Mouse (Mus musculus) testis, adult 2 months (tissue): Measurements from ENCODE around the gene Amfr. TPM values are rescaled to one million over a fixed set of nuclear protein-coding genes. Genes with fewer than 3 reads are reported as not detected.

Experiments used
- H3K27ac ChIP-seq: fragments of 200-500 bp; 2 replicates; pipeline ENCODE4 v1.5.1; 2012; ENCODE audit warnings: low read depth, low read length; ENCODE audit not compliant: control insufficient read depth, insufficient read depth
- H3K27me3 ChIP-seq: fragments of 200-500 bp; 2 replicates; pipeline ENCODE4 v1.6.1; 2012; ENCODE audit warnings: mild to moderate bottlenecking, low read length, moderate library complexity; ENCODE audit not compliant: control insufficient read depth, insufficient read depth
- H3K36me3 ChIP-seq: fragments of 200-500 bp; 2 replicates; pipeline ENCODE4 v1.6.1; 2012; ENCODE audit warnings: mild to moderate bottlenecking, low read length; ENCODE audit not compliant: control insufficient read depth, insufficient read depth
- H3K4me1 ChIP-seq: fragments of 200-500 bp; 2 replicates; pipeline ENCODE4 v1.6.1; 2012; ENCODE audit warnings: low read length; ENCODE audit not compliant: control insufficient read depth, insufficient read depth
- H3K4me3 ChIP-seq: fragments of 200-500 bp; 2 replicates; pipeline ENCODE4 v1.5.1; 2012; ENCODE audit warnings: low read depth, mild to moderate bottlenecking, low read length, moderate library complexity, mixed read lengths; ENCODE audit not compliant: control insufficient read depth
- CTCF ChIP-seq: fragments of 200-500 bp; IDR thresholded peaks from 2 replicates; pipeline ENCODE4 v1.5.1; 2012; ENCODE audit warnings: low read depth, mild to moderate bottlenecking, inconsistent platforms, low read length, moderate library complexity; ENCODE audit not compliant: control insufficient read depth, insufficient read depth, insufficient replicate concordance
- POLR2A ChIP-seq: fragments of 200-500 bp; IDR thresholded peaks from 2 replicates; pipeline ENCODE4 v1.6.1; 2012; ENCODE audit warnings: low read depth, mild to moderate bottlenecking, inconsistent platforms, low read length, moderate library complexity; ENCODE audit not compliant: control insufficient read depth
- polyA plus RNA-seq: library from polyadenylated mRNA; depleted of rRNA; stranded (reverse); fragments of >200 nt; gene quantifications from 2 replicates; pipeline ENCODE4 v1.2.3, GENCODE M21; 2012

The Amfr gene
- polyA plus RNA-seq, 1 experiment = 82.2 TPM

DNA sequence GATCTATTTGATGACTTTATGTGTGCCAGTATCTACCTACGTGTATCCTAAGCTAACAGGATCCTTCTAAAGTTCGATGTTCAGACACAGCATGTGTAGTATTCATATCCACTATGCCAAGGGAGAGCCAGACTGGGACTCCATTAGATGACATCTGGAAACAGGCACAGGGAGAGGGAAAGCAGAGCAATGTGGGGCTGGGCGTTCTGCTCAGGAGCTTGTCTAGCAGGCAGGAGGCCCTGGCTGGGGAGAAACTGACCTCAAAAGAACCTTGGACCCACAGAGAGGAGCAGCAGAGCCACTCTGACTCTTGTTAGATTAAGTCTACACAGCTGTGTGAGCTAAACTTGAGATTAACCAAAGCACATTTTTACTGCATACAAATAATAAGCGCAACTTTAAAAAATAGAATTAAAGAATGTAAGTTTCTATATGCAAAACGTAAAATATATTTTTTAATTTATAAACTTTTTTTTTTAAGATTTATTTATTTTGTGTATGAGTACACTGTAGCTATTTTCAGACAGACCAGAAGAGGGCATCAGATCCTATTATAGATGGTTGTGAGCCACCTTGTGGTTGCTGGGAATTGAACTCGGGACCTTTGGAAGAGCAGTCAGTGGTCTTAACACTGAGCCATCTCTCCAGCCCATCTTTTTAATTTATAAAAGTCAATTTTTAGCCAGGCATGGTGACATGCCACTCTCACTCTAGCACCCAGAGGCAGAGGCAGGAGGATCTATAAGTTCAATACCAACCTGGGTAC lies 36.0 kb downstream of the Amfr start:
- no peak overlapping the region for H3K27ac ChIP-seq
- TF ChIP-seq CTCF (no peak), POLR2A (no peak)
- H3K4me3 ChIP-seq = no peak overlapping the region
- no peaks in the 10 kb centered on the region for H3K4me1 ChIP-seq
- no peaks in the 10 kb centered on the region for H3K27me3 ChIP-seq
- peaks cover 4% of the 10 kb centered on the region for H3K36me3 ChIP-seq

DNA sequence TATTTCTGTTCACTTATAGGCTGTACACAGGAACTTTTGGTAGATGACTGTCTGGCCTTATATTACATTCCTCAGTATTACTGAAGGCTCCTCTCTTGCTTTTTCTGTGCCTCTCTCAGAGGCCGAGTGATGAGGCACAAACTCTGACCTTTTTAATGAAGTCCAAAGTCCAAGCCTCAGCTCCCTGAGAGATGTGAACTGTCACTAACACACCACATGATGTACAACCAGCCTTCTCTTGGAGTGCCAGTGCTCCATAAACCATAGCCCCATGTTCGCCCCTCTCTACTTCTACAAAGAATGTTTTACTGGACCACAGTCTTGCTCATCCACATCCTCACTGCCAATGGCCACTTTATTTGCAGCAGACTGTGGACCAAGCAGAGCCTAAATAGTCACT lies 37.3 kb downstream of the Amfr start:
- Histone ChIP-seq H3K4me3 (no peak overlapping the region), H3K27ac (no peak overlapping the region), H3K36me3 (peaks cover 4% of the 10 kb centered on the region), H3K4me1 (no peaks in the 10 kb centered on the region), H3K27me3 (no peaks in the 10 kb centered on the region)
- TF ChIP-seq POLR2A = no peak
- no peak for TF ChIP-seq CTCF

DNA sequence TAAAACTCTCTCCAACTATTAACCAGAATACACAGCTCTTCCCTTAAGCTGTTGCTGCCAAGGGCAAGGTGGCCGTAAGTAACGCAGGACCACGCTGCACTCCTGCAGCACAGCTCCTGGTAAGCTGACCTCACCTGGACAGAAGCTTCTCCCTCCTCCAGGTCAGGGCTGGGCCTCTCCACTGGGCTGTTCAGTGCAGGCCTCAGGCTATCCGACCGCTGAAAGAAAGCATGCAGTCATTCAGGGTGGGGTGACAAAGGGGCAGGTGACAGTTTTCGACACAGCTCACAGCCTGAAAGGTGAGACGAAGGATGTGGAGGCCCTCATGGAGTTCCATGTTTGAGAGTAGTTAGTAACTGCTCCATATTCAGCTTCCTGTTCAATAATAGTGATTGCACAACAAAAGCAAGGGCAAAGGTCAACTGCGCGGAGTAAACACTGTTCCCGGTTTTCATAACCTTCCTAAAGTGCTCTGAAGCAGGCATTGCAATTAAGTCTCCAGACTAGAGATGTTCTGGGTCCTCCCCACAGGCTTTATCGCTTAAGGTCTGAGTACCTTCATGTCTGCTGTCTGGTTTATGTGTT lies 37.9 kb downstream of the Amfr start:
- Histone ChIP-seq H3K27me3 (no peaks in the 10 kb centered on the region), H3K27ac (no peak overlapping the region), H3K4me1 (no peaks in the 10 kb centered on the region), H3K36me3 (peaks cover 4% of the 10 kb centered on the region), H3K4me3 (no peak overlapping the region)
- no peak for TF ChIP-seq POLR2A
- TF ChIP-seq CTCF = no peak

DNA sequence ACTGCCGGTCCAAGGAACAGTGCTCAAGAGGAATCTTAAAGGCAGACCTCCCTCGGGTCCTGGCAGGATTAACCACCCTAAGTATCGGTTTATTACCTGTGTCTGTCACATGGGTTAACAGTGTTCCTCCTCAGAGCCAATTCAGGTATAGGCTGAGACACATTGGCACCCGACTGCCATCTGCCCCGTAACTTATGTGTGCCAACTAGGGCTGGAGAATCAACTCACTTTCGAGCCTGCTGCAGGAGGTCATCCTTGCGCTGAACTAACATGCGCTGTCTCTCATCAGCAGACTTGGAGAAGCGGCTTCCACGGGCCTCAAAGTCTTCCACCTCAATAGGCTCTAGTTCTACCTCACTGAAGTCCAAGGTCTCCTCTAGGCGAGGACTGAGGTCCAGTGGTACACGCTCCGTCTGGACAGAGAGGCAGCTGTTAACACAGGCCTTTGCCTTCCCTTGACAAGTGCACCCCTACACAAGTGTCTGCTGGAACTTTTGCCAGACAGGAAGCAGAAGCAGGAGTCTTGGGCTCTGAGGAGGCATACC lies 38.7 kb downstream of the Amfr start:
- Histone ChIP-seq H3K4me3 (no peak overlapping the region), H3K27me3 (no peaks in the 10 kb centered on the region), H3K4me1 (no peaks in the 10 kb centered on the region), H3K27ac (no peak overlapping the region), H3K36me3 (peaks cover 4% of the 10 kb centered on the region)
- TF ChIP-seq CTCF (no peak), POLR2A (no peak)

DNA sequence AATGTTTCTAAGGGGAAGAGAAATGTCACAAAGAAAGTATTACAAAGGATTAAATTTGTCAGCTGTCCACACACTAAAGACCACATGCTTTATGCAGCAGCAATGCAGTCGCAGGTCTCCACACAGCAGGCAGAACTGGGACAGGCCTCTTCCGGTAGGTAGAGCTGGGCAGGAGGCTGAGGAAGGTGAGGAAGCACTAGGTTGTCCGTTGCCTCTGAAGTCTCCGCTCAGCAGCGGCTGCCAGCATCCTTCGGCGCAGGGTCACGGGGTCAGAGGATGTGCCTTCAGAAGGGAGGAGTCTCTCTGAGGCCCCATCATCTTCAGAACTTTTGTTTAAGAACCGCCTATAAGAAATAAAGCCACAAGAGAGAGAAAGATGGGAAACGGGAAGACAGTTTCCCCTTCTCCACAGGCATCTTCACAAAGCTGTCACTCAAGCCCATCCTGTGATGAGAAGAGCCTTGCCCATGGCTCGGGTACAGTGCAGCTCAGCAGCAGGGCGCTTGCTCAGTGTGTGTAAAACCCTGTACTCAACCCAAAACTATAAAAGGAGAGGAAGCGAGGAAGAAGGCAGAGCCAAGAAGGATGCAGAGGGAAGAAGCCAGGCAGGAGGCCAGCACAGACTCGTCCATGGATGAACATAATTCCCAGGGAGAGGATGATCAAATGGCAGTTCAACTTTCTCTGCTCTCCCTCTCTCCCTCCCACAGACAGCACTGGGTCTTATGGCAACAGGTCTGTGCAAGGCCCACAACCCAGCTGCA lies 39.5 kb downstream of the Amfr start:
- no peak overlapping the region for H3K27ac ChIP-seq
- H3K4me1 ChIP-seq = no peaks in the 10 kb centered on the region
- H3K36me3 ChIP-seq = peaks cover 4% of the 10 kb centered on the region
- H3K27me3 ChIP-seq = no peaks in the 10 kb centered on the region
- TF ChIP-seq POLR2A (no peak), CTCF (no peak)
- H3K4me3 ChIP-seq = no peak overlapping the region

DNA sequence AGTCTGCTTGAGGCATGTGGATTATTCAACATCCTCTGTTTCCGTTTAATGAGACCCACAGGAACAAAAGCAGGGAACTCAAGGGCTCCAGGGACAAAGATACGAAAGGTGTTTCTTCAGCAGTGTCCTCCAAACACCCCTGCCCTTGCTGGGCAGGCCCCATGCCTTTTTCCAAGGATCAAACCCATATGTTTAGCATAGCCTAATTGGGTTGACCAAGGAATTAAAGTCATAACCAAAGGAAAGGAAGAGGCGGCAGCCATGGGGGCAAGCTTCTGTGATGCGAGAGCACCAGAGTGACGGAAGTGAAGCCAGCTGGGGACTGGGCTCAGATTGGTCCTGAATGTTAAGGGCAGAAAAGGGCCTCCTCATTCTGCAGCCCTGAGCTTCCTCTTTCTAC lies 40.4 kb downstream of the Amfr start:
- TF ChIP-seq CTCF (no peak), POLR2A (no peak)
- peaks cover 4% of the 10 kb centered on the region for H3K36me3 ChIP-seq
- no peak overlapping the region for H3K27ac ChIP-seq
- H3K4me3 ChIP-seq = no peak overlapping the region
- no peaks in the 10 kb centered on the region for H3K4me1 ChIP-seq
- H3K27me3 ChIP-seq = no peaks in the 10 kb centered on the region

DNA sequence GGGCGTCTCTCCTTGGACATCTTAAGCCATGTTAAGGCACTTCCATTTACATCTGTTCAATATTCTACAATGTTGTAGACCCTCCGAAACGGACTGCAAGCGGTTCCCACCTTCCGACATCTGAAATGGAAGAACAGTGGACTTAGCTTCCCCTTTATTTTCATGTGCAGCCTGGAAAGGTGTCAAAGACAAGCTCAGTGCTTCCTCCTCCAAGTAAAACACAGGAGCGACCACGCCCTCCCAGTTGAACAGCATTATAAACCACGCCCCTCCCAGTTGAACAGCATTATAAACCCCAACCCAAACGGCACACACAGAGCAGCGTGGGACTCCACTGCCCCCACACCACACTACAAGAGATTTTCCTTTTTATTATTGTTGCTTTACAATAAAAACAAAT lies 41.2 kb downstream of the Amfr start:
- H3K27ac ChIP-seq = no peak overlapping the region
- no peak for TF ChIP-seq CTCF
- TF ChIP-seq POLR2A = no peak
- peaks cover 4% of the 10 kb centered on the region for H3K36me3 ChIP-seq

More for the DNA sequence above, 41.2 kb downstream of the Amfr start:
- Histone ChIP-seq H3K4me1 (no peaks in the 10 kb centered on the region), H3K27me3 (no peaks in the 10 kb centered on the region), H3K4me3 (no peak overlapping the region)
